Mouse (Mus musculus) myocyte (in vitro differentiated cells): ENCODE results near the gene Gm9918.

Experiments
- CEBPB ChIP-seq: IDR thresholded peaks from 2 replicates; pipeline ENCODE4 v1.6.1; 2011; ENCODE audit warnings: mild to moderate bottlenecking, moderate library complexity; ENCODE audit not compliant: poor library complexity, insufficient read depth, severe bottlenecking
- E2F4 ChIP-seq: IDR thresholded peaks from one replicate; pipeline ENCODE4 v1.6.1; 2011; ENCODE audit warnings: mild to moderate bottlenecking, control low read depth, moderate library complexity; ENCODE audit not compliant: insufficient read depth
- MAX ChIP-seq: IDR thresholded peaks from one replicate; pipeline ENCODE4 v1.6.1; 2011; ENCODE audit warnings: low read depth, mild to moderate bottlenecking, control low read depth
- POLR2A ChIP-seq: IDR thresholded peaks from one replicate; pipeline ENCODE4 v1.6.1; 2011; ENCODE audit warnings: low read depth, mild to moderate bottlenecking, control low read depth, moderate library complexity; ENCODE audit not compliant: insufficient read length
- POLR2AphosphoS2 ChIP-seq: IDR thresholded peaks from one replicate; pipeline ENCODE4 v1.6.1; 2011; ENCODE audit warnings: low read depth, control low read depth; ENCODE audit not compliant: insufficient read length
- SRF ChIP-seq: IDR thresholded peaks from one replicate; pipeline ENCODE4 v1.6.1; 2011; ENCODE audit warnings: low read depth; ENCODE audit not compliant: control insufficient read depth, insufficient read length
- TCF12 ChIP-seq: IDR thresholded peaks from one replicate; pipeline ENCODE4 v1.6.1; 2011; ENCODE audit warnings: mild to moderate bottlenecking, control low read depth; ENCODE audit not compliant: poor library complexity, insufficient read depth, severe bottlenecking
- TCF3 ChIP-seq: IDR thresholded peaks from one replicate; pipeline ENCODE4 v1.6.1; 2011; ENCODE audit warnings: low read depth, control low read depth; ENCODE audit not compliant: insufficient read length

GRCm38 (mm10) chr15:102240607-102241006 is 29.8 kb upstream of the Gm9918 start:
- no peak for TF ChIP-seq SRF
- TF ChIP-seq E2F4 = no peak
- no peak for TF ChIP-seq POLR2AphosphoS2
- TF ChIP-seq POLR2A = no peak
- TF ChIP-seq MAX = no peak
- TF ChIP-seq TCF12 = no peak
- TF ChIP-seq TCF3 = no peak
- no peak for TF ChIP-seq CEBPB
